Mouse (Mus musculus) kidney, postnatal 36 days (tissue): Measurements from ENCODE around the gene Clec3b.
A peak's percentile ranks its signal among the peaks of the same experiment; 100 is the strongest.

Experiments
- DNase-seq, 2 experiments: peaks; one replicate each; pipeline ENCODE4 v3.0.0; 2021 to 2022; ENCODE audit warnings: mixed read lengths in 2 of 2

Gene Clec3b

DNA sequence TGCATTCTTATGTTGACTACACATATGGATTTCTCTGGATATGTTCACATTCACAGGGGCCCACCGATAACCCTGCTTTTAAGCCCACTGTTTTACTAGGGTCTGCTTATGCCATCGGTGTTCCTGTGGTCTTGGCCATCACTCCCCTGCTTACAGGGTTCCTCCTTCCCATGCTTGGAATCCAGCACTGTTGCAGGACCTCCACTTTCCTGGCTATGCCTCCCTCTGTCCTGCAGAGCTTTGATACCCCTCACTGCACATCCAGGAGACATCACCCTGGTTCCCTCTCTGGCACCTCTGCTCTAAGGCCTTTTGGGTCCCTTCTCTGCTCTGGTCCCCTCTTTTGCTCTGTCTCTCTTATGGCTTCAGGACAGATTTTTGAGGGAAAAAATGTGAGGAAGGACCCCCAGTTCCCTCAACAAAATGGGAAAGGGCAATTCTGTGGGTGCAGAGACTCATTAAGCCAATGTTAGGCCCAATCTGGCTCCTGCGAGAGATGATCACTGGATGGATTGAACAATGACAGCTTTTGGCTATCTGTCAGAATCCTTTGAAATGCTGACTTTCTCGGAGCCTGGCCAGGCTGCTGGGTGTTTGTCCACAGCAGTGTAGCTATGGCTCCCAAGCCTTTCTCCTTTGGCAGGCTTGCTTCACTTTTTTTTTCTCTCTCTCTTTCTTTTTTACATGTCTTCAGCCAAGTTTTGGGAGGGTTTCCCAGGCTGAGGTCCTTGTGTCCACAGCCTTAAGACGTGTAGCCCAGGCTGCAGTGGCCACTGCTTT, at the start of gene Clec3b:
TSS of gene Clec3b (plus strand) at position 706 of the 780 bp plus-strand sequence.
- DNase-seq = peak; percentile 53 to 72

- DNase-seq = no peak
Observed at GRCm38 (mm10) chr9:123103425-123103824, 47.3 kb upstream of the Clec3b start.

DNA sequence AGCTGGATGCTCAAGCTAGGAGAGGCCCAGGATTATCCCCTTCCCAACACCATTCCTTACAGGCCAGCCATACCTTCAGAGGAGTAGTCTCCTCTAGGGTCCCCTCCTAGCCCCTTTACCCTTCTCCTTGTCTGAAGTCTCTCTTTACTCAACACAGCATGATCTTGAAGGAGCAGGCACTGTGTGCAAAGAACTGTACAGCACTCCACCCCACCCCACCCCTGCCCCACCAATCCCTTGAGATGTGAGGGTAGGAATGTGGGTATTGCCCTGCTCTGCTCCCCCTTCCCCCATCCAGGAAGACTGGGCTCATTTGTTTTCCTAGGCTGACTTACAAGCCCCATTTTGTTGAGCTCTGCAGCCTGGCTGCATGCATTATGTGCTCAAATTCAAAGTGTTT, 46.4 kb upstream of the Clec3b start:
- no peak for DNase-seq

GRCm38 (mm10) chr9:123107186-123107585, 43.6 kb upstream of the Clec3b start:
- DNase-seq = no peak

DNA sequence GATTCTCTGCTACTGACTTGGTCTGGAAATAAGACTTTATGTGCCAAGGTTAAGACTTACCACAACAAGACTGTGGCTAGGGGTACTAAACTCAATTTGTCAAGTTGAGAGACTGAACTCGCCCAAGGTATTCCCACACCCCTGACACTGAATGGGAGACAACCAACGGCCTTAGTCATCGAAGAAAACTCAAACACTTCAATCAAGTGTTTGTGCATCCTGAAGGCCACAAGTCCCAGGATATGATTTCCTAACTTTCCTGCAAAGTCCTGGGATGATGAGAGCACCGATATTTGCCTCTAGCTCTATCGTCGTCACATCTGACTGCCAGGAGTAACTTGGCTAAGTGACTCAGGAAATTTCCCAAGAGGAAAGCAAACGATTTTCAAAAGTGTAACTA, 41.6 kb upstream of the Clec3b start:
- DNase-seq = no peak

DNA sequence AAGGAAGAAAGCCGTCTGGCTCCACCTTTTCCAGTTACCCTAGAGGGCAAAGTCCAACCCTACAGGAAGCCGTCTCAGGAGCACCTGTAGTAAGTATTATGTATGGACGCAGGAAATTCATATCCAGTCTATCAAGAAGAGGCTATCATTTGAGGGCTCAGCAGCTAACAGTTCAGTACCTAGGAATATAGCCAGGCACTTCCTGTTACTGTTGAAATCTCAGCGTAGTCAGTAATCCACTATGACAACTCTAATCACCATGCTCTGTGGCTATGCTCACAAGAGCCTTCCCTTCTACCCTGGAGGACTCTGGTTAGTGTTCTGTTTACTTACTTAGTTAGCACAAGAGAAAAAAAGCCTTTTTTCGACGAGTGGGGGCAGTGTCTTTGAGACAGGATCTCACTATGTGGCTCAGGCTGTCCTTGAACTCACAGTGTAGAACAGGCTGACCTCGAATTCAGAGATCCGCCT, 39.0 kb upstream of the Clec3b start:
- no peak for DNase-seq

DNA sequence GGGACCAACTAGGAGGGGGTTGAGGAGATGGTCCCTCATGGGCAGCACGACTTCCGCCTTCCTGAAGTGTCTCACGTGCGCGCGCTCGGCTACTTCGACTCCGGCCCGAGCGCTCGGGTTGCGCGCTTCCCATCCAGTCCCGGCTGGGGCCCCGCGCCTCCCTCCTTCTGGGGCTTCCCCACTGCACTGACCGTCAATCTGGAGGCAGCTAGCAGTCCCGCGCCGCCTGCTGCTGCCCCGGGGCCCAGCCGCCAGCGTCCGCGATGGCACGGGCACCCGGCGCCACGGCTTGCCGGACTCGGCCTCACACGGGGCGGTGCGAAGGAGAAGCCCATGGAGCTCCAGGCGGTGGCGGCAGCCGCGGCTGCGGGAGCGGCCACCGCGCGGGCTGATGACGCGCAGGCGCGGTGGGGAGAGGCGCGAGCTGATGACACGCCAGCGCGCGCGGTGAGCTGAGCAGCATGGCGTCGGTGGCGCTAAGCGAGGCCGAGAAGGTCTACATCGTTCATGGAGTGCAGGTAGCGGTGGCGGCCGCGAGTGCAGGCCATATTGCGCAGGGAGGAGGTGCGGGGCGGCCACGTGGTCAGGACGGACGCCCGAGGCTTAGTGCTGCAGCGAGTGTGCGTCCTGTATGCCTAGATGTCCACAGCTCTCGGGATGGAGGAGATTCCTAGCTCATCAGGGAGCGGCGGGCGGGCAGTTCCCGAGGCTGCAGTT, 37.8 kb upstream of the Clec3b start, which contains the start of the genes Zdhhc3 and Exosc7:
TSS of gene Zdhhc3 (minus strand) at position 401 of the 717 bp plus-strand sequence.
TSS of gene Exosc7 (plus strand) at position 411 of the 717 bp plus-strand sequence.
- peak; percentile 79 to 92 for DNase-seq

DNA sequence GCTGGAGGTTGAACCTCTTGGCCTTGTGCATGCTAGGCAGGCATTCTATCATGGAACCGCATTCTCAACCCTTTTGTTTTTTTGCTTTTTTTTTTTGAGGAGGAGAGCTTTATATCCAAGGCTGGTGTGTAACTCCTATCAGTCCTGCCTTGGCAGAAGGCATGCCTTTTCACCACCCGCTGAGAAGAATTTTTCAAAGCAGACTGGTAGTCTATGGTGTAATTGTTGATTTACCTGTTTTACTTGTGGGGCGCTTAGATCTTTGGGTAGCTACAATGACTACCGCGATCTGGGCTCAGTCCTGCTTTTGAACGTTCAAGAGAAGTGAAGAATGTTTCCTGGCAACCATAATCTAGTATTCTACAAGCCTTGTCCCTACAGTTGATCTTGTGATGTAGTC, 36.8 kb upstream of the Clec3b start:
- DNase-seq = no peak

GRCm38 (mm10) chr9:123115566-123115965, 35.2 kb upstream of the Clec3b start:
- DNase-seq = peak; percentile 9 to 33

DNA sequence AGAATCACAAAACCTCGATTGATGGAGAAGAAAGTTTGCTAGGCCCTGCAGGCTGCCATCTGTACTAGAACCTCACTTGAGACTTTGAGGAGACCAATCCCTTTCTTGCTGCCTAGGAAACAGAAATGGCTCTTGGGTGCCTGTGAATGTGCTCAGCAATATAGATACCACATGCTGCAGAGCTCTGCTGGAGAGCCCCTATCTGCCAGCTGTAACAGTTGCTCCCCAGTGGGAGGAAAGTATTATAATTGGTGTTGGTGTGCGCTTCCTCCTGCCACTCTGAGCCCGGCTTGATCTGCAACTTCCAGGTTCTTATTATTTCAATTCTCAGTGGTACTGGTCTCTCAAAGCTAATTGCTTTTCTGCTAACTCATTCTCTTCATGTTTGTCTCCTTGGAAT, 27.7 kb upstream of the Clec3b start:
- no peak for DNase-seq

GRCm38 (mm10) chr9:123123571-123124412, 27.0 kb upstream of the Clec3b start:
- DNase-seq = peak; percentile 12 to 45

DNA sequence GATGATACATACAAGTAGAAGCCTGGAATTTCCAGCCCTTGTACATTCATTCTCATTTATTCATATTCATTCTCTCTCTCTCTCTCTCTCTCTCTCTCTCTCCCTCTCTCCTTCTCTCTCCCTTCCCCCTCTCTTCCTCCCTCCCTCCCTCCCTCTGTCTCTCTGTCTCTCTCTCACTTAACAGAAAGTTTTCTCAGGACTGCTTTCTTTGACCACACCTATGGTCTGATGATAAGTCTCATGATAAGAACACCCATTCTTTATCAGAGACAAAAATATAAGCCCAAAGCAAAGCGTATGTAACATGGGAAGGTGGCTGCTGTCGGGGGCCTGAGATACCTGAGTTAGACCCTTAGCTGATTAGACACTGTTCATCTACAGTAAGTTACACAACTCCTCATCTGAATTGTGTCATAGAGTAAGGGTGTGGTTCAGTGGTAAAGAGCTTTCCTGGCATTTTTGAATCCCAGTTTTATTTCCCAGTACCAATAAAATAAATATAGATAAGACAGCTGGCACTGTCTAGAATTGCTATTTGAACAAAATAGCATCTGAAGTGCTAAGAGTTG, 26.2 kb upstream of the Clec3b start:
- DNase-seq = no peak

DNA sequence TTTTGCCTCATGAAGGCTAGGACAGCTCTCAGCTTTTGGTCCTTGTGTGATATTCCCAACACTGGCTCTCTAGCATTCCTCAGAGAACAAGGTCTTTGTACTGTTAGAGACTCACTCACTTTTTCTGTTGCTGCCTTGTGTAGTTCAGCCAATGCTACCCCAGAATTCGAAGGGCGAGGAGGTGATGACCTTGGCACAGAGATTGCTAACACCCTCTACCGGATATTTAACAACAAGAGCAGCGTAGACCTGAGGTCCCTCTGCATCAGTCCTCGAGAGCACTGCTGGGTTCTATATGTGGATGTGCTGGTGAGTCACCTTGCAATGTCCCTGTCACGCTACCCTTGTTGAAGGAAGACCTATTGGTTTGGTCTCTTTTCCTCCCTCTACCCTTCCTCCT, 23.1 kb upstream of the Clec3b start:
- no peak for DNase-seq

GRCm38 (mm10) chr9:123132994-123133393, 17.8 kb upstream of the Clec3b start:
- no peak for DNase-seq

DNA sequence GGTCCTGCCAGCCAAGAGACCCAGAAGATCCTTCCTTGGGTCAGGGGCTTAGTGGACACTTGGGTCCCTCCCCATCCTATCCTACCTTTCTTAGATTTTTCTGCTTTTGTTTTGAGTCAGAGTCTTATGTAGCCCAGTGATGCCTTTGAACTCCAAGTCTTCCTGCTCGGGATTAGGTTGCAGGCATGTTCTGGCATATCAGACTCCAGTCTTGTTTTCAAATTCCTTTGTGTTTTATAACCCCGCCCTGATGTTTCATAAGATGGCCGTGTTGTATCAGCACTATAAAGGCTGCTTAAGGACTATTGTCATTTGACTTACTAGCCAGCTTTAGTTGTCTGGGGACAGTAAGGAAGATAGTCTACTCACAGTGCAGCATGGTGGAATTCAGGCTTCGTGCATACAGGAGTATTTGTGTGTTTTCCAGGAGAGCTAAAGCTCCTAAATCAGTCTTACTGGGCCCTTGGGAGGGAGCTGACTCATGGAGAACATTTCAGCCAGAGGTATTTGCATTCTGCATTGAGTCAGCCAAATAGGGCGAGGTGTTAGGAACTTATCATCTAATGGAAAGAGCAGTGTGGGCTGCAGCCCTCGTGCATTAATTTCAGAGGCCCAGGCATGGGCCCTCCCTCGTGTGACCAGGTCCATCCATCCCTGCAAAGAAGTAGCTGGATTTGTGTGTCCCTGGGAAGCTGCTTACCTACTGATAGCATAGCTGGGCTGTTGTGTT, 13.6 kb upstream of the Clec3b start:
- no peak for DNase-seq

DNA sequence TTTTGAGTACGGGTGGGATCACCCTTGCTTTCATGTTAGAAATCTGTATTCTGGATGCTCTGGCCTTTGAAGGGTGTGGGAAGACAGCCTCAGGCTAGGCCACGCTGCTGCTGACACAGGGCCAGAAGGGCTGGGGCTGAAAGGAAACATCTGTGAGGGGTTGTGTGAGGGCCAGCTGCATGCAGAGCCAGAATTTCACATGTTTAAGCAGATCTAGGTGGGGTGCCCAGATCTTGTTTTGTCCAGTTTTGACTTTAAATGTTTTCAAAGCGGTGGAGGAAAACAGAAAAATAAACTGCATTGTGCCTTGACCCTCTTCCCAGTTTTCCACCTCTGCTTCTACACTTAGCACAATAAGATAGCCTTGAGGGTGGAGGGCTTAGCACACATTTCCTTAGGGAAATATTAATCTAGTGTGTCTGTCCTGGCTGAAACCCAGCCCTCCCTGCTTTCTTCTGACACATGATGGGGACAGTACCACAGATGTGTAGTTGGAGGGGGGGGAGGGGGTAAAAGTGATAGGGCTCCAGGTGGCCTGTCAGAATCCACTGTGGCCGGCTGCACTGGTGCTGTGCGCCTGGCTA, 11.8 kb upstream of the Clec3b start:
- DNase-seq = peak; percentile 72 to 79

DNA sequence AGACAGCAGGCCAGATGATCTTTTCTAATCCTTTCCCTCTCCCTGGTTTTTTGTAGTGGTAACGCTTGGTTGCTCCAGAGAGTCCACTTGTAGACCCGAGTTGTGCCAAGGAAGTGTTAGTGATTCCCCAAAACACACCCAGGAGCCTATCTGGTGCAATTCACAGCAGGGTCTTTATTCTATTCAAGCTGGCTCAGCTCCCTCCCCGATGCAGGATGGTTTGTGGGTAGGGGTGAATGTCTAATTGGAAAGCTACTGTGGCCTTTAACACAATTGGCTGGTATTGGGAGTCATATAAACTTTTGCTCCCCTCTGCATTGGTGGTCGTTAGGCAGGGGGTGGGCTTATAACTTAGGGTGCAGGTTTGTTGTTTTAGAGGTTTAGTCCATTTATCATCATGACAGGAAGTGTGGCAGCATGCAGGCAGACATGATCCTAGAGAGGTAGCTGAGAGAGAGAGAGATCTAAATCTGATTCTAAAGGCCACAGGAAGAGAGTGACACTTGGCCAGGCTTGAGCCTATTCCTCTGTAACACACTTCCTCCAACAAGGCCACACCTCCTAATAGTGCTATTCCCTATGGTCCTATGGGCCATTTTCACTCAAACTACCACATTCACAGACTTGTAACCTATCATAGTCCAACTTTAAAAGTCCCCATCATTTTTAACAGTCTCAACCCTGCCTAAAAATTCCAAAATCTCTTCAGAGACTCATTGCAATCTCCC, 10.7 kb upstream of the Clec3b start:
- DNase-seq = peak in 1 of 2 experiments; percentile 34

DNA sequence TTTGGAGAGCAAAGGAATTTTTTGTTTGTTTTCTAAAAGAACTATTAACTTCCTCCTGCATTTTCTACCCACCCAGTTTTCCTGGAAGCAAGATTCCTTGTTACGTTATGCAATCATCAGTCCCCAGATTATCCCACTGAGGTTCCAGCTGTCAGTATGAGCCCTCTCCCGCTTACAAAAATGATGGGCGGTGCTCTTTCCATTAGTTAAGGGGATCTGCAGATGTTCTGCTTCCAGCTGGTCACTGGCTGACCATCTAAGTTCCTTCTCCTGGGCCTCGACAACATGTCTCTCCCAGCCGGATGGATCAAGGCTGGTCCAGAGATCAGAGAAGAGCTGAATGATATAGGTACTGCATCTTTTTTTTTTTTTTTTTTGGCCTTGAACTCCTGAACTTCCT, 2.3 kb upstream of the Clec3b start:
- DNase-seq = no peak

GRCm38 (mm10) chr9:123151561-123151960, 815 bp downstream of the Clec3b start:
- DNase-seq = no peak

GRCm38 (mm10) chr9:123152026-123152425, 1.3 kb downstream of the Clec3b start:
- no peak for DNase-seq

DNA sequence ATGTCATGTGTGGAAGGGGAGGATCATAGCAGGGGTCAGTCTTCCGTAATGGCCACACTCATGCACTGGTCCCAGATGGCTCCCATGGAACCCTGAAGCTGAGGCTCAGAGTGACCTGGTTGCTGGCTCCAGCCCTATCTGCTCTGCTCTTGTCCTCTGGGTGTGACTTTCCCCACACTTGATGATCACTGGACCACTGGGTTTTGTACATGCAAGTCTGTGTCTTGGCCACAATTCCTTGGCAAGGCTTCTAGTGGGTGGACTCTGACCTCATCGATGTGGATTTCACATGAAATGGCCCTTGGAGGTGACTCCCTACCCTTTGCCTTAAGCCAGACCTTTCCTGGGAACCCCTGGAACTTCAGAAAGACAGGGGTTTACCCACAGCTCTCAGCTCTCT, 2.4 kb downstream of the Clec3b start:
- DNase-seq = peak; percentile 37 to 51
